Mouse (Mus musculus) heart, adult 2 months (tissue): Measurements from ENCODE around the gene Igsf11.

Experiments used
- CTCF ChIP-seq: fragments of 200-600 bp; IDR thresholded peaks from 2 replicates; pipeline ENCODE4 v1.8.1; 2022; ENCODE audit warnings: antibody characterized with exemption, mild to moderate bottlenecking, moderate library complexity
- EP300 ChIP-seq: fragments of 200-500 bp; IDR thresholded peaks from 2 replicates; pipeline ENCODE4 v1.6.1; 2011; ENCODE audit warnings: low read depth, low read length, control low read depth; ENCODE audit not compliant: insufficient read depth

DNA sequence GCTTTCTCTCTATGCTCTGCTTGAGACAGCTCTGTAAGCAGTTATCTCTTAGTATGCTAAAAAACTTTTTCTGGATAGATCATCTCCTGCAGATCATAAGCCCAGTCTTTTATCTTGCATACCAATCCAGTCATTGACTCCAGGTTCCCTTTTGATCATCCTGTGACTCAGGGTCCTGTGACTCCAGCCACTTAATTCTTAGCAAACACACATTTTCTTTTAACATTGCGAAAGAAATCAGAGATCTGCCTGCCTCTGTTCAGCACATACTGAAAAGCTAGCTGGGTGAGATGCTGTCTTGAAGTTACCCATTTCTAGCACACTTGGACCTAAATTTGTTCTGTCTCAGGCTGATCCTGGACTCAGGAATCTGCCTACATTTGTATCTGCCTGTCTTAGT lies 7.6 kb downstream of the Igsf11 start:
- TF ChIP-seq CTCF, result no peak
- no peak for TF ChIP-seq EP300
